Mouse (Mus musculus): ENCODE data around the gene Amigo3.

- TF ChIP-seq GATA1 (IDR thresholded peaks at IDR 0.05; ENCODE audit: borderline replicate concordance, low read length) (no peak), CTCF (IDR thresholded peaks at IDR 0.05; ENCODE audit: low read depth, low read length) (no peak)
Measured at GRCm38 (mm10) chr9:108072481-108072924, 19.5 kb downstream of the Amigo3 start.

All from G1E (cell line).